Mouse (Mus musculus): ENCODE data around the gene Wdr86. TPM values are rescaled to one million over a fixed set of nuclear protein-coding genes. Genes with fewer than 3 reads are reported as not detected.
"Not testable (repeated sequence)": the region's sequence is repeated elsewhere in the genome, so short reads cannot be mapped to it uniquely, and the experiment has no call there.

Gene Wdr86
- total RNA-seq, 1 experiment, result 2.5 TPM

DNA sequence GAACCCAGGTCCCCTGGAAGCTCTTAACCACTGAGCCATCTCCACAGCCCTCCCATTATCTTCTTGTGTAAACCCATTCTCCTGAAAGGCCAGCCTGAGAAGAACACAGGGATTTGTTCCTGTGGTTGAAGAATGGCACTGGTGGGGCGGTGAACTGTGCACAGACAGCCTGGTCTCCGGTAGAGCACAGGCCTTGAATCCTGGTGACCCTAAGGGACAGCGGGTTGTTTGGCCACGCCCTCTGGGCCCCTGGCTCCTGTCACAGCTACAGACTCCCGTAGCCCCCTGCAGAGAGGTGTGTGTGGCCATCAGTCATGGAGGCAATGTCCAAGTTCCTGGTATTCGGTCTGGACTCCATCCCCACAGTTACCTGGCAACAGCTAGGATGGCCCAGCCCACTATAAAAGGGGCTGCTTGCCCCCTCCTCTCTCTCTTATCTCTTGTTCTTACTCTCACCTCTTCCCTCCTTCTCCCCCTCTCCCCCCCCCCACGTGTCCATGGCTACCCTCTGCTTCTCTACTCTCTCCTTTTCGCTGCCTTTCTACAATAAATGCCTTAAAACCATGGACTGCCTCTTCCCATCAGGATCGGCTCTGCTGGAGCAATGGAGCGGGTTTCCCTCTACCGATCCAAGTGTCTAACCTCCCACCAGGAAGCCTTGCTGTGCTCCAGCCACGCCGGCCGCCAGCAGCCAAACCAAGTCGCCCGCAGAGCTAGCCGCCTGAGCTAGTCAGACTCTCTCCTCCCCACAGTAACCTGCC, 47.7 kb upstream of the Wdr86 start:
- DNase-seq (ENCODE audit: low read depth, low spot score), result no peak
- H3K9ac ChIP-seq (ENCODE audit: insufficient read depth, low read depth, low read length, poor library complexity, severe bottlenecking), result peak overlapping the region; percentile 18
- H3K4me1 ChIP-seq (ENCODE audit: control insufficient read depth in 2 of 2, insufficient read depth in 2 of 2, low read length in 2 of 2, poor library complexity in 1 of 2), result peaks cover 2 to 6% of the 10 kb centered on the region in 2 experiments; a peak in 2 of 4 replicates
- no peaks in the 10 kb centered on the region for H3K9me3 ChIP-seq (ENCODE audit: control insufficient read depth, insufficient read depth, low read depth, low read length)
- TF ChIP-seq CHD2 (IDR thresholded peaks at IDR 0.05; ENCODE audit: low read depth, low read length) (no peak), MAFK (IDR thresholded peaks at IDR 0.05; ENCODE audit: insufficient read depth, low read depth, low read length) (no peak), HCFC1 (IDR thresholded peaks at IDR 0.05; ENCODE audit: borderline replicate concordance, insufficient read depth, low read length) (no peak), ZNF384 (IDR thresholded peaks at IDR 0.05; ENCODE audit: low read depth, low read length) (no peak), ZC3H11A (IDR thresholded peaks at IDR 0.05; ENCODE audit: borderline replicate concordance, low read depth, low read length) (no peak)
- in situ Hi-C loops (cut with MboI; ENCODE audit: low sequenced_read_pairs in 2 of 2, unreplicated experiment in 2 of 2), result no loop called here
- peak overlapping the region; percentile 50 to 51 for H3K4me3 ChIP-seq (ENCODE audit: insufficient read depth in 1 of 2, low read depth in 1 of 2, low read length in 2 of 2, poor library complexity in 1 of 2, severe bottlenecking in 1 of 2)
- no peak overlapping the region for H3K27ac ChIP-seq (ENCODE audit: insufficient read depth, low read depth, low read length, poor library complexity, severe bottlenecking)
- no peaks in the 10 kb centered on the region for H3K36me3 ChIP-seq (ENCODE audit: control insufficient read depth, insufficient read depth, low read length, poor library complexity, severe bottlenecking)

GRCm38 (mm10) chr5:24776681-24777080, 46.2 kb upstream of the Wdr86 start:
- DNase-seq (ENCODE audit: low read depth, low spot score), result no peak
- H3K27ac ChIP-seq (ENCODE audit: insufficient read depth, low read depth, low read length, poor library complexity, severe bottlenecking), result no peak overlapping the region
- no peaks in the 10 kb centered on the region for H3K36me3 ChIP-seq (ENCODE audit: control insufficient read depth, insufficient read depth, low read length, poor library complexity, severe bottlenecking)
- no peak for TF ChIP-seq CHD2 (IDR thresholded peaks at IDR 0.05; ENCODE audit: low read depth, low read length)
- TF ChIP-seq MAFK (IDR thresholded peaks at IDR 0.05; ENCODE audit: insufficient read depth, low read depth, low read length), result no peak
- no peak for TF ChIP-seq HCFC1 (IDR thresholded peaks at IDR 0.05; ENCODE audit: borderline replicate concordance, insufficient read depth, low read length)
- no peak for TF ChIP-seq ZNF384 (IDR thresholded peaks at IDR 0.05; ENCODE audit: low read depth, low read length)
- no peak for TF ChIP-seq ZC3H11A (IDR thresholded peaks at IDR 0.05; ENCODE audit: borderline replicate concordance, low read depth, low read length)
- H3K4me1 ChIP-seq (ENCODE audit: control insufficient read depth in 2 of 2, insufficient read depth in 2 of 2, low read length in 2 of 2, poor library complexity in 1 of 2), result peaks cover 2 to 6% of the 10 kb centered on the region in 2 experiments; a peak in 2 of 4 replicates
- in situ Hi-C loops (cut with MboI; ENCODE audit: low sequenced_read_pairs in 2 of 2, unreplicated experiment in 2 of 2), result no loop called here
- no peak overlapping the region for H3K4me3 ChIP-seq (ENCODE audit: insufficient read depth in 1 of 2, low read depth in 1 of 2, low read length in 2 of 2, poor library complexity in 1 of 2, severe bottlenecking in 1 of 2)
- H3K9ac ChIP-seq (ENCODE audit: insufficient read depth, low read depth, low read length, poor library complexity, severe bottlenecking), result no peak overlapping the region
- no peaks in the 10 kb centered on the region for H3K9me3 ChIP-seq (ENCODE audit: control insufficient read depth, insufficient read depth, low read depth, low read length)

GRCm38 (mm10) chr5:24774549-24774948, 44.0 kb upstream of the Wdr86 start:
- H3K27ac ChIP-seq (ENCODE audit: insufficient read depth, low read depth, low read length, poor library complexity, severe bottlenecking); H3K9me3 ChIP-seq (ENCODE audit: control insufficient read depth, insufficient read depth, low read depth, low read length); DNase-seq (ENCODE audit: low read depth, low spot score); H3K4me1 ChIP-seq (ENCODE audit: control insufficient read depth in 2 of 2, insufficient read depth in 2 of 2, low read length in 2 of 2, poor library complexity in 1 of 2); in situ Hi-C loops (cut with MboI; ENCODE audit: low sequenced_read_pairs in 2 of 2, unreplicated experiment in 2 of 2); H3K36me3 ChIP-seq (ENCODE audit: control insufficient read depth, insufficient read depth, low read length, poor library complexity, severe bottlenecking); H3K4me3 ChIP-seq (ENCODE audit: insufficient read depth in 1 of 2, low read depth in 1 of 2, low read length in 2 of 2, poor library complexity in 1 of 2, severe bottlenecking in 1 of 2); H3K9ac ChIP-seq (ENCODE audit: insufficient read depth, low read depth, low read length, poor library complexity, severe bottlenecking): not testable (repeated sequence)

GRCm38 (mm10) chr5:24757816-24758215, 27.3 kb upstream of the Wdr86 start, which contains the start of gene Crygn:
Gene Crygn, minus strand, starts transcription at chr5:24758008.
- Histone ChIP-seq H3K9ac (ENCODE audit: insufficient read depth, low read depth, low read length, poor library complexity, severe bottlenecking) (peak within 1 kb of the TSS; percentile 21; the same call in 1 of the 2 replicates), H3K36me3 (ENCODE audit: control insufficient read depth, insufficient read depth, low read length, poor library complexity, severe bottlenecking) (no peaks in the 10 kb centered on the region), H3K4me3 (ENCODE audit: insufficient read depth in 1 of 2, low read depth in 1 of 2, low read length in 2 of 2, poor library complexity in 1 of 2, severe bottlenecking in 1 of 2) (peak within 1 kb of the TSS; percentile 48 to 58), H3K4me1 (ENCODE audit: control insufficient read depth in 2 of 2, insufficient read depth in 2 of 2, low read length in 2 of 2, poor library complexity in 1 of 2) (peaks cover 0 to 7% of the 10 kb centered on the region in 2 experiments; a peak in 2 of 4 replicates), H3K9me3 (ENCODE audit: control insufficient read depth, insufficient read depth, low read depth, low read length) (no peaks in the 10 kb centered on the region), H3K27ac (ENCODE audit: insufficient read depth, low read depth, low read length, poor library complexity, severe bottlenecking) (no peak within 1 kb of the TSS)
- in situ Hi-C loops (cut with MboI; ENCODE audit: low sequenced_read_pairs in 2 of 2, unreplicated experiment in 2 of 2), result no loop called here
- TF ChIP-seq CHD2 (IDR thresholded peaks at IDR 0.05; ENCODE audit: low read depth, low read length) (no peak), ZNF384 (IDR thresholded peaks at IDR 0.05; ENCODE audit: low read depth, low read length) (no peak), HCFC1 (IDR thresholded peaks at IDR 0.05; ENCODE audit: borderline replicate concordance, insufficient read depth, low read length) (no peak)
- no peak for DNase-seq (ENCODE audit: low read depth, low spot score)

DNA sequence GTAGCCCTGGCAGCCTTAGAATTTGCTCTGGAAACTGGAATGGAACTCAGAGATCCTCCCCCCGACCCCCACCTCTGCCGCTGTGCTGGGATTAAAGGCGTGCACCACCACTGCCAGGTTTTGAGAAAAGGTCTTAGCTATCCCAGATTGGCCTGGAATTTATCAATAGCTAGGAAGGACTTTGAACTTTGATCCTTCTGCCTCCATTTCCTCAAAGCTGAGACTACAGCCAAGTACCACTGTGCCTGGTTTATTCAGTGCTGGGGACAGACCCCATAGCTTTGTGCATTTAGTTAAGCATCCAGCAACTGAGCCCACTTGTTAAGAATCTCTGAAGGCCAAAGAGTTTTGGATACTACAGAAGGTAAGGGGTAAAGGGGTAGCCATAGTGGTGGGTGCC, 26.4 kb upstream of the Wdr86 start:
- Histone ChIP-seq H3K36me3 (ENCODE audit: control insufficient read depth, insufficient read depth, low read length, poor library complexity, severe bottlenecking) (no peaks in the 10 kb centered on the region), H3K27ac (ENCODE audit: insufficient read depth, low read depth, low read length, poor library complexity, severe bottlenecking) (no peak overlapping the region), H3K4me3 (ENCODE audit: insufficient read depth in 1 of 2, low read depth in 1 of 2, low read length in 2 of 2, poor library complexity in 1 of 2, severe bottlenecking in 1 of 2) (no peak overlapping the region), H3K4me1 (ENCODE audit: control insufficient read depth in 2 of 2, insufficient read depth in 2 of 2, low read length in 2 of 2, poor library complexity in 1 of 2) (peaks cover 0 to 10% of the 10 kb centered on the region in 2 experiments; a peak in 3 of 4 replicates), H3K9me3 (ENCODE audit: control insufficient read depth, insufficient read depth, low read depth, low read length) (no peaks in the 10 kb centered on the region), H3K9ac (ENCODE audit: insufficient read depth, low read depth, low read length, poor library complexity, severe bottlenecking) (no peak overlapping the region)
- in situ Hi-C loops (cut with MboI; ENCODE audit: low sequenced_read_pairs in 2 of 2, unreplicated experiment in 2 of 2), result no loop called here
- TF ChIP-seq CHD2 (IDR thresholded peaks at IDR 0.05; ENCODE audit: low read depth, low read length) (no peak), HCFC1 (IDR thresholded peaks at IDR 0.05; ENCODE audit: borderline replicate concordance, insufficient read depth, low read length) (no peak), MAFK (IDR thresholded peaks at IDR 0.05; ENCODE audit: insufficient read depth, low read depth, low read length) (no peak), ZC3H11A (IDR thresholded peaks at IDR 0.05; ENCODE audit: borderline replicate concordance, low read depth, low read length) (no peak), ZNF384 (IDR thresholded peaks at IDR 0.05; ENCODE audit: low read depth, low read length) (no peak)
- no peak for DNase-seq (ENCODE audit: low read depth, low spot score)
